Mouse (Mus musculus) myocyte (in vitro differentiated cells): ENCODE measurements at regions not wholly inside any gene's neighbourhood (a gene's known extent, or its start where the extent isn't known, plus 50 kb on each side); places are given as distances from the start of the nearest gene placed in this dataset.

Experiments used
- H3K27me3 ChIP-seq: one replicate; pipeline ENCODE4 v1.6.1; 2011; ENCODE audit not compliant: control insufficient read depth, insufficient read depth, insufficient read length
- H3K36me3 ChIP-seq: one replicate; pipeline ENCODE4 v1.6.1; 2011; ENCODE audit not compliant: control insufficient read depth, insufficient read depth
- H3K4me2 ChIP-seq: one replicate; pipeline ENCODE4 v1.6.1; 2011; ENCODE audit warnings: low read depth, control low read depth
- H3K4me3 ChIP-seq: one replicate; pipeline ENCODE4 v1.5.1; 2011; ENCODE audit warnings: mild to moderate bottlenecking, control low read depth, moderate library complexity
- H3K79me2 ChIP-seq: one replicate; pipeline ENCODE4 v1.6.1; 2011; ENCODE audit not compliant: control insufficient read depth, insufficient read depth
- H3ac ChIP-seq: one replicate; pipeline ENCODE4 v1.6.1; 2011; ENCODE audit not compliant: control insufficient read depth, insufficient read length
- CEBPB ChIP-seq: IDR thresholded peaks from 2 replicates; pipeline ENCODE4 v1.6.1; 2011; ENCODE audit warnings: mild to moderate bottlenecking, moderate library complexity; ENCODE audit not compliant: poor library complexity, insufficient read depth, severe bottlenecking
- E2F4 ChIP-seq: IDR thresholded peaks from one replicate; pipeline ENCODE4 v1.6.1; 2011; ENCODE audit warnings: mild to moderate bottlenecking, control low read depth, moderate library complexity; ENCODE audit not compliant: insufficient read depth
- MAX ChIP-seq: IDR thresholded peaks from one replicate; pipeline ENCODE4 v1.6.1; 2011; ENCODE audit warnings: low read depth, mild to moderate bottlenecking, control low read depth
- MYOD1 ChIP-seq, 3 experiments: IDR thresholded peaks; one replicate each; pipeline ENCODE4 v1.6.1; 2011; ENCODE audit warnings: control low read depth in 2 of 3, low read depth in 2 of 3, mild to moderate bottlenecking in 2 of 3, moderate library complexity in 1 of 3; ENCODE audit not compliant: insufficient read length in 2 of 3, control insufficient read depth in 1 of 3
- MYOG ChIP-seq, 3 experiments: IDR thresholded peaks; one replicate each; pipeline ENCODE4 v1.6.1; 2011; ENCODE audit warnings: control low read depth in 2 of 3, low read depth in 2 of 3, mild to moderate bottlenecking in 2 of 3; ENCODE audit not compliant: insufficient read length in 2 of 3, control insufficient read depth in 1 of 3, insufficient read depth in 1 of 3
- POLR2A ChIP-seq: IDR thresholded peaks from one replicate; pipeline ENCODE4 v1.6.1; 2011; ENCODE audit warnings: low read depth, mild to moderate bottlenecking, control low read depth, moderate library complexity; ENCODE audit not compliant: insufficient read length
- POLR2AphosphoS2 ChIP-seq: IDR thresholded peaks from one replicate; pipeline ENCODE4 v1.6.1; 2011; ENCODE audit warnings: low read depth, control low read depth; ENCODE audit not compliant: insufficient read length
- REST ChIP-seq: IDR thresholded peaks from one replicate; pipeline ENCODE4 v1.6.1; 2011; ENCODE audit warnings: mild to moderate bottlenecking, control low read depth, moderate library complexity; ENCODE audit not compliant: insufficient read depth, insufficient read length
- SRF ChIP-seq: IDR thresholded peaks from one replicate; pipeline ENCODE4 v1.6.1; 2011; ENCODE audit warnings: low read depth; ENCODE audit not compliant: control insufficient read depth, insufficient read length
- TCF12 ChIP-seq: IDR thresholded peaks from one replicate; pipeline ENCODE4 v1.6.1; 2011; ENCODE audit warnings: mild to moderate bottlenecking, control low read depth; ENCODE audit not compliant: poor library complexity, insufficient read depth, severe bottlenecking
- TCF3 ChIP-seq: IDR thresholded peaks from one replicate; pipeline ENCODE4 v1.6.1; 2011; ENCODE audit warnings: low read depth, control low read depth; ENCODE audit not compliant: insufficient read length
- USF1 ChIP-seq: IDR thresholded peaks from one replicate; pipeline ENCODE4 v1.6.1; 2011; ENCODE audit warnings: low read depth, mild to moderate bottlenecking, control low read depth, moderate library complexity

GRCm38 (mm10) chr9:111897626-111898025, 207.5 kb upstream of the Stac start:
- H3K4me3 ChIP-seq: no peak overlapping the region
- H3ac ChIP-seq: no peak overlapping the region
- TF ChIP-seq MAX: no peak
- TF ChIP-seq POLR2A: no peak
- no peak for TF ChIP-seq MYOG (IDR thresholded peaks at IDR 0.05; ENCODE audit: control insufficient read depth in 1 of 3, insufficient read depth in 1 of 3, insufficient read length in 2 of 3, low read depth in 2 of 3)
- no peak for TF ChIP-seq TCF3
- no peak for TF ChIP-seq TCF12
- TF ChIP-seq MYOD1 (IDR thresholded peaks at IDR 0.05; ENCODE audit: control insufficient read depth in 1 of 3, insufficient read length in 2 of 3, low read depth in 2 of 3): no peak
- no peak for TF ChIP-seq POLR2AphosphoS2
- no peak for TF ChIP-seq SRF
- TF ChIP-seq USF1: no peak
- TF ChIP-seq CEBPB: no peak
- TF ChIP-seq E2F4: no peak
- no peak for TF ChIP-seq REST
- H3K27me3 ChIP-seq: no peaks in the 10 kb centered on the region
- no peaks in the 10 kb centered on the region for H3K79me2 ChIP-seq
- H3K36me3 ChIP-seq: no peaks in the 10 kb centered on the region
- no peak overlapping the region for H3K4me2 ChIP-seq

GRCm38 (mm10) chr9:111879710-111880109, 189.6 kb upstream of the Stac start:
- Histone ChIP-seq H3K27me3 (no peaks in the 10 kb centered on the region), H3K36me3 (no peaks in the 10 kb centered on the region), H3K4me3 (no peak overlapping the region), H3K79me2 (no peaks in the 10 kb centered on the region), H3K4me2 (no peak overlapping the region), H3ac (no peak overlapping the region)
- no peak for TF ChIP-seq POLR2A
- TF ChIP-seq E2F4: no peak
- TF ChIP-seq REST: no peak
- TF ChIP-seq MYOG (IDR thresholded peaks at IDR 0.05; ENCODE audit: control insufficient read depth in 1 of 3, insufficient read depth in 1 of 3, insufficient read length in 2 of 3, low read depth in 2 of 3): no peak
- no peak for TF ChIP-seq USF1
- no peak for TF ChIP-seq MAX
- TF ChIP-seq TCF3: no peak
- TF ChIP-seq POLR2AphosphoS2: no peak
- TF ChIP-seq CEBPB: no peak
- no peak for TF ChIP-seq MYOD1 (IDR thresholded peaks at IDR 0.05; ENCODE audit: control insufficient read depth in 1 of 3, insufficient read length in 2 of 3, low read depth in 2 of 3)

GRCm38 (mm10) chr9:111876846-111877245, 186.7 kb upstream of the Stac start:
- no peaks in the 10 kb centered on the region for H3K79me2 ChIP-seq
- no peaks in the 10 kb centered on the region for H3K36me3 ChIP-seq
- no peak overlapping the region for H3K4me3 ChIP-seq
- H3K27me3 ChIP-seq: no peaks in the 10 kb centered on the region
- H3ac ChIP-seq: no peak overlapping the region
- H3K4me2 ChIP-seq: no peak overlapping the region
- TF ChIP-seq REST (no peak), CEBPB (no peak), POLR2AphosphoS2 (no peak), TCF3 (no peak), MYOD1 (IDR thresholded peaks at IDR 0.05; ENCODE audit: control insufficient read depth in 1 of 3, insufficient read length in 2 of 3, low read depth in 2 of 3) (no peak), SRF (no peak), E2F4 (no peak), USF1 (no peak), MAX (no peak), MYOG (IDR thresholded peaks at IDR 0.05; ENCODE audit: control insufficient read depth in 1 of 3, insufficient read depth in 1 of 3, insufficient read length in 2 of 3, low read depth in 2 of 3) (no peak), POLR2A (no peak), TCF12 (no peak)

DNA sequence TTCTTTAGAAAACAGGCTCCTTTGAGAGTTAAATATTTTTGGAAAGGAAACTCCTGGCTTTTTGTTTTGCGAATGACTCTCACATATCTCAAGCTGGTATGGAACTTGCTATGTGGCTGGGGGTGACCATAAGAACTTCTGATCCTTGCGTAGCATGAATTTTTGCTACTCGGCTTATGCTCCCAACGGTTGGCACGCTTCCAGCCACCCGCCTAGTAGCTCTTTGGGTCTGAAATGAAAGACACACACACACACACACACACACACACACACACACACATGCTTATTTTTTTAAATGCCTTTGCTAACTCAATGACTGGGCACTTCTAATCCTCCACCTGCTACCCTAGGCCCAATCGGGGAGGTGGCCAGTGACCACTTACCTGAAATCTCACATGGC, 180.3 kb upstream of the Stac start:
- no peaks in the 10 kb centered on the region for H3K27me3 ChIP-seq
- TF ChIP-seq MYOD1 (IDR thresholded peaks at IDR 0.05; ENCODE audit: control insufficient read depth in 1 of 3, insufficient read length in 2 of 3, low read depth in 2 of 3): no peak
- no peak for TF ChIP-seq MAX
- TF ChIP-seq POLR2A: no peak
- TF ChIP-seq REST: no peak
- TF ChIP-seq TCF3: no peak
- TF ChIP-seq SRF: no peak
- no peak for TF ChIP-seq CEBPB
- no peak for TF ChIP-seq POLR2AphosphoS2
- TF ChIP-seq TCF12: no peak
- TF ChIP-seq USF1: no peak
- TF ChIP-seq MYOG (IDR thresholded peaks at IDR 0.05; ENCODE audit: control insufficient read depth in 1 of 3, insufficient read depth in 1 of 3, insufficient read length in 2 of 3, low read depth in 2 of 3): no peak
- TF ChIP-seq E2F4: no peak
- no peak overlapping the region for H3K4me2 ChIP-seq
- H3K79me2 ChIP-seq: no peaks in the 10 kb centered on the region
- H3ac ChIP-seq: no peak overlapping the region
- no peaks in the 10 kb centered on the region for H3K36me3 ChIP-seq
- H3K4me3 ChIP-seq: no peak overlapping the region

- Histone ChIP-seq H3ac (no peak overlapping the region), H3K4me2 (no peak overlapping the region), H3K79me2 (no peaks in the 10 kb centered on the region), H3K27me3 (no peaks in the 10 kb centered on the region), H3K4me3 (no peak overlapping the region), H3K36me3 (no peaks in the 10 kb centered on the region)
- TF ChIP-seq TCF12 (no peak), MAX (no peak), USF1 (no peak), REST (no peak), POLR2AphosphoS2 (no peak), TCF3 (no peak)
Observed at GRCm38 (mm10) chr9:111869801-111870382, 179.7 kb upstream of the Stac start.
